Mouse (Mus musculus) right cerebral cortex, postnatal 10 days (tissue): Measurements from ENCODE around the gene Ndnf.

Source experiments
- DNase-seq, 2 experiments: peaks; one replicate each; pipeline ENCODE4 v3.0.0; 2021; ENCODE audit warnings: low spot score in 2 of 2

The Ndnf gene

GRCm38 (mm10) chr6:65743871-65744202, 72.4 kb downstream of the Ndnf start:
- DNase-seq, result no peak

DNA sequence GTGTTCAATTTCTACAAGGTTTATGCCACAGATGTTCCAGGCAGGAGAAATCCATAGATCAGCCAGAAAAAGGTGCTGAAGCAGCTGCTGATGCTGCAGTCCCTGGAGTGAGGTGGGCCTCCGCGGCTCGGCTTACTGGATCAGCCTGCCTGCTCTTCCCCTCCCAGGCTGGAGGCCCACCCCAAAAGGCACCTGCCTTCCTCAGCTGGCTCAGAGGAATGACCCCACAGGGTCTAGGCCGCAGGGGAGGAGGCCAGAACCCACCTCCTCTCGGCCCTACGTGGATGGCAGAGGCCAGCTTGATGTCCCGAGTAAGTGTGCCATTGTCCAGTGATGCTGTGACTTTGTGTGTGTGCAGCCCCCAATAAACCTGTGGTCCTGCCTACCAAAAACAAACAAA, 86.8 kb downstream of the Ndnf start:
- DNase-seq, result no peak

DNA sequence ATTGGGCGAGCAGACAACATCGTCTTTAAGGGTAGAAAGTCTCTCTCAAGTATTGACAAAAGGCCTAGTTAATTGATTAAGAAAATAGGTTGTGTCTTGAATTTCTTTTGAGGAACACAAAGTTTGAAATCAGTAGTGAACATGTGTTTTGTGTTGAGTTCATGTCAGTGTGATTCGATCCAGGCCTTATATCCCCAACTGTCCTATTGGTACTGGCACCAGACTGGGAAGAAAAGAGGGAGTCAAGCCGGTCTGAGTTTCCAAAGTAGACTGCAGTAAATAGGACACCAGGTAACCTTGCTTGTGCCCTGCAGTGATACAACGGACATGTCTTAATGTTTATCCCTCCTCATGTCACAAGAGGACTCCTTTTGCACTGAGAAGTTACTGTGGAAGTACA, 87.8 kb downstream of the Ndnf start:
- DNase-seq, result no peak

DNA sequence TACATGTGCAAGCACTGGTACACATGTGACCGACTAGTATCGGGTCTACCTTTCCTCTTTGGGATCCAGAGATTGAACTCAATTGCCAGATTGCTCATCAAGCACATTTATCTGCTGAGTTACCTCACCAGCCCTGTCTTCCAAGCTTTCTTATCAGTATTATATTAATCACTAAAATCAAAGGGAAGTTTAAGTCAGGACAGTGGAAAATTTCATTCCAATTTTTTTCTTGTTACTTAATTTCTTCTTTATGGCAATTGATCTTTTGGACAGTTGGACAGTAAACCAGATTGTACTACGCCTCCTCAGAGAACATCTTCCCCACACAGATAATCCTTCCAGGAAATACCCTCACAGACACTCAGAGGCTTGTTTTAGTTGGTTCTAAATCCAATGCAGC, 88.7 kb downstream of the Ndnf start:
- no peak for DNase-seq
